In the genomic region with DNA sequence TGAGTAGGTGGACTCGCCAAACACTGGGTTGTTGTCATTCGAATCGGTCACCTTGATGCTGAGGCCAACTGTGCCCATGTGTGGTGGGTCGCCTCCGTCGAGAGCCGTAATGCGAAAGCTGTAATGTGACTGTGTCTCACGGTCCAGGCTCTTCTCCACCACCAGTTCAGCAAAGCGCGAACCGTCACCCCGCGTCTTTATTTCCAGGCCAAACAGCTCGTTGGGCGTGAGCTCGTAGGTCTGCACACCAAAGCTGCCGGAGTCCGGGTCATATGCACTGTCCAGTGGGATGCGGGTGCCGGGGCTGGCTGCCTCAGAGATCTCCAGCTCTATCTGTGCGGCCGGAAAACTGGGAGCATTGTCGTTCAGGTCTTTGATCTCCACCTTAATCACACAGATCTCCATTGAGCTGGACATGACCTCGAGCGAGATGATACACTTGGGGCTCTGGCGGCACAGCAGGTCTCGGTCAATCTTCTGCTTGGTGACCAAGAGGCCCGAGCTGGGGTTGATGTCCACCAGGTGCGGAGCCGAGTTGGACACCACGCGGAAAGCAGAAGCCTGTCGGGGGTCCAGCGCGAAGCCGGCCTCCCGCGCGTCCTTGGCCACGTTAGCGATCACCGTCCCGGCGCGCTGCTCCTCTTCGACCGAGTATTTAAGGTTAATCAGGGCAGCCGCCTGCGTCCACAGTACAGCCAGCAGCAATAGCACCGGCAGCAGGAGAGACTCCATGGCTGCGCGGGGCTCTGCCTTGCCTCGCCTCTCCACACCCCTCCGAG, we compare ENCODE assay signal across 8 mouse cellular contexts. TPM values are rescaled to one million over a fixed set of nuclear protein-coding genes. Genes with fewer than 3 reads are reported as not detected.
DNase-seq lines count a peak whose midpoint lies in the region; ATAC-seq lines count a peak whose summit lies in the region.

No protein-coding gene starts in this region.

- ATAC-seq in kidney, embryonic 15.5 days (replicated peaks; ENCODE audit: low FRiP score): no peak; the same call in 1 of the 2 replicates
- 0 out of 2 replicates have a peak, but pooled peaks have one; percentile 0 for ATAC-seq in hindbrain, embryonic 11.5 days (ENCODE audit: low FRiP score)
- no peak for ATAC-seq in midbrain, embryonic 15.5 days (replicated peaks)

- DNase-seq in kidney, postnatal 36 days: no peak
- DNase-seq in embryo, embryonic 10.5 days (ENCODE audit: low spot score): peak; percentile 14
- DNase-seq in hindbrain, embryonic 11.5 days (ENCODE audit: low spot score): peak; percentile 37
- DNase-seq in c-Kit-positive CD71-positive TER-119-positive erythroid progenitor cells, embryonic 14.5 days (ENCODE audit: low spot score): no peak
- no peak for DNase-seq in left cerebral cortex, postnatal 14 days (ENCODE audit: low spot score in 2 of 2)
- no peak for DNase-seq in cerebellum, adult 8-10 months

- 14% methylated on average over 54 of the region's 55 CpGs for WGBS in kidney, embryonic 15.5 days
- 23% methylated on average over 53 of the region's 55 CpGs for WGBS in hindbrain, embryonic 11.5 days
- 36% methylated on average over 55 of the region's 55 CpGs for WGBS in midbrain, embryonic 15.5 days

- no peaks in the 10 kb centered on the region for H3K36me3 ChIP-seq in kidney, embryonic 15.5 days
- H3K36me3 ChIP-seq in hindbrain, embryonic 11.5 days (ENCODE audit: control insufficient read depth, insufficient read depth, low read length): no peaks in the 10 kb centered on the region
- H3K36me3 ChIP-seq in midbrain, embryonic 15.5 days (replicated peaks): no peaks in the 10 kb centered on the region

- H3K27ac ChIP-seq in kidney, embryonic 15.5 days: no peak overlapping the region
- H3K27ac ChIP-seq in hindbrain, embryonic 11.5 days (ENCODE audit: low read depth, low read length): no peak overlapping the region
- peak overlapping the region; percentile 81 for H3K27ac ChIP-seq in midbrain, embryonic 15.5 days

- intact Hi-C loops in left cerebral cortex, postnatal 14 days (cut with DNase I): no loop called here

- H3K9ac ChIP-seq in kidney, embryonic 15.5 days: peak overlapping the region; percentile 44
- no peak overlapping the region for H3K9ac ChIP-seq in hindbrain, embryonic 11.5 days (ENCODE audit: low read depth, low read length)
- H3K9ac ChIP-seq in midbrain, embryonic 15.5 days: peak overlapping the region; percentile 60

- H3K4me3 ChIP-seq in kidney, embryonic 15.5 days (replicated peaks): peak overlapping the region; percentile 58
- peak overlapping the region; percentile 48 for H3K4me3 ChIP-seq in hindbrain, embryonic 11.5 days (ENCODE audit: low read depth, low read length)
- peak overlapping the region; percentile 65 for H3K4me3 ChIP-seq in midbrain, embryonic 15.5 days

- peaks cover 55% of the 10 kb centered on the region for H3K27me3 ChIP-seq in kidney, embryonic 15.5 days
- H3K27me3 ChIP-seq in hindbrain, embryonic 11.5 days (ENCODE audit: control insufficient read depth, insufficient read depth, low read length): peaks cover 3% of the 10 kb centered on the region; the same call in 1 of the 2 replicates
- no peaks in the 10 kb centered on the region for H3K27me3 ChIP-seq in midbrain, embryonic 15.5 days (replicated peaks)

- peaks cover 8% of the 10 kb centered on the region; the same call in 1 of the 2 replicates for H3K4me1 ChIP-seq in kidney, embryonic 15.5 days
- no peaks in the 10 kb centered on the region for H3K4me1 ChIP-seq in hindbrain, embryonic 11.5 days (replicated peaks; ENCODE audit: control insufficient read depth, insufficient read depth, low read length)
- H3K4me1 ChIP-seq in midbrain, embryonic 15.5 days: no peaks in the 10 kb centered on the region

- H3K9me3 ChIP-seq in kidney, embryonic 15.5 days (replicated peaks): no peaks in the 10 kb centered on the region
- H3K9me3 ChIP-seq in hindbrain, embryonic 11.5 days (ENCODE audit: control insufficient read depth, low read length): no peaks in the 10 kb centered on the region
- H3K9me3 ChIP-seq in midbrain, embryonic 15.5 days: no peaks in the 10 kb centered on the region

- peak overlapping the region; percentile 86 for H3K4me2 ChIP-seq in kidney, embryonic 15.5 days
- peak overlapping the region; percentile 83 for H3K4me2 ChIP-seq in hindbrain, embryonic 11.5 days (replicated peaks; ENCODE audit: low read depth, low read length)
- peak overlapping the region; percentile 71 for H3K4me2 ChIP-seq in midbrain, embryonic 15.5 days

RNA-seq across cellular contexts. Expression of a gene that starts 2.1 kb away (rescaled TPM):
- polyA plus RNA-seq in kidney, embryonic 15.5 days (2015; fragmentation: Nextera tagmentation; extraction: Ambion mirVana): 2.9 and 4.4 TPM in 2 replicates
- 3.3 and 4.8 TPM in 2 replicates for polyA plus RNA-seq in hindbrain, embryonic 11.5 days (2014; fragmentation: Nextera tagmentation; extraction: Ambion mirVana)
- 22.9 and 25.1 TPM in 2 replicates for polyA plus RNA-seq in midbrain, embryonic 15.5 days (2015; fragmentation: Nextera tagmentation; extraction: Ambion mirVana)
- total RNA-seq in left cerebral cortex, postnatal 14 days (2021): 10 to 100 TPM; 52.1 to 55.0 TPM

Comparison
In these comparisons a context has a peak if more than half of its experiments do, and no peak if none do; other contexts are left out.
1. DNase-seq: peak in embryo, embryonic 10.5 days (single experiment) and hindbrain, embryonic 11.5 days (single experiment); none in kidney, postnatal 36 days (0 of 2), c-Kit-positive CD71-positive TER-119-positive erythroid progenitor cells, embryonic 14.5 days (single experiment), left cerebral cortex, postnatal 14 days (0 of 2) and cerebellum, adult 8-10 months (single experiment).
2. Peak in every context shown above with its lines, with median percentiles within 50 percentile points of each other: H3K4me2 ChIP-seq and H3K4me3 ChIP-seq.